In the genomic region with DNA sequence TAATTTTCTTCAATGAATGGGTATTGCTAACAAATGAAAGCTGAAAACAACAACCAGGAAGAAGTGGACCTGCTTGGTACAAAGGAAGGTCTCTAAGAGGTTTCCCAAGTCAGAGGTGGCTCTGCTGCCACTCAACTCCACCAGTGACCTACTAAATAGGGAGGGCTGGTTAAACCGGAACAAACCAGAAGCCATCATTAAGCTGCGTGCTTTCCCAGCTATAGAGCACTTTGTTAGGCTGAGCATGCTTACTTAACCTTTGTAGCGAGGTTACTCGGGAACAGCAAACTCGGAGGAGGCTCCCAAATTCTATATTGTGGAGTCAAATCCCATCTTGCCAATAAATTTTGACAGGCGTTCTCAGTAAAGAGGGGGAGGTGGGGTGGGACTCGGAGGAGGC, we compare ENCODE assay signal across 12 mouse cellular contexts. TPM values are rescaled to one million over a fixed set of nuclear protein-coding genes. Genes with fewer than 3 reads are reported as not detected.
DNase-seq lines count a peak whose midpoint lies in the region; ATAC-seq and TF ChIP-seq lines count a peak whose summit lies in the region.
"Had no signal": no experiment of that assay in that cellular context is flagged by ENCODE, and none has a peak within 500 bp of the region (broad histone marks: within the 10 kb centered on the region; RNA-seq: fewer than 3 reads in every experiment).

No protein-coding gene starts in this region.

- H3K9me3 ChIP-seq in kidney, embryonic 14.5 days (ENCODE audit: control insufficient read depth, low read length), result no peaks in the 10 kb centered on the region
- no peaks in the 10 kb centered on the region for H3K9me3 ChIP-seq in liver, postnatal 0 days (ENCODE audit: low read length)
- H3K9me3 ChIP-seq: heart, embryonic 15.5 days; hindbrain, embryonic 13.5 days; liver, embryonic 15.5 days; midbrain, embryonic 13.5 days had no signal

- H3K36me3 ChIP-seq in kidney, embryonic 14.5 days (ENCODE audit: control insufficient read depth, insufficient read depth, low read length), result 0 out of 2 replicates have a peak, but pooled peaks cover 3% of the 10 kb centered on the region
- 0 out of 2 replicates have a peak, but pooled peaks cover 3% of the 10 kb centered on the region for H3K36me3 ChIP-seq in liver, postnatal 0 days (replicated peaks; ENCODE audit: insufficient read depth, low read length)
- H3K36me3 ChIP-seq: heart, embryonic 15.5 days; hindbrain, embryonic 13.5 days had no signal

- H3K27ac ChIP-seq in kidney, embryonic 14.5 days (ENCODE audit: low read depth, low read length), result 0 out of 2 replicates have a peak overlapping the region, but pooled peaks have one; percentile 6
- H3K27ac ChIP-seq in liver, postnatal 0 days (ENCODE audit: low read depth), result no peak overlapping the region
- H3K27ac ChIP-seq: heart, embryonic 15.5 days; hindbrain, embryonic 13.5 days; liver, embryonic 15.5 days; midbrain, embryonic 13.5 days had no signal

- WGBS in kidney, embryonic 14.5 days, result 10% methylated on average over 7 of the region's 7 CpGs
- 61% methylated on average over 7 of the region's 7 CpGs for WGBS in liver, postnatal 0 days (ENCODE audit: insufficient replicate concordance)

- no peak overlapping the region for H3K4me3 ChIP-seq in kidney, embryonic 14.5 days (ENCODE audit: low read length)
- H3K4me3 ChIP-seq in liver, postnatal 0 days (ENCODE audit: low read depth, low read length), result no peak overlapping the region
- H3K4me3 ChIP-seq: heart, embryonic 15.5 days; hindbrain, embryonic 13.5 days; liver, embryonic 15.5 days; midbrain, embryonic 13.5 days had no signal

- H3K27me3 ChIP-seq in kidney, embryonic 14.5 days (ENCODE audit: control insufficient read depth, insufficient read depth, low read length), result no peaks in the 10 kb centered on the region
- H3K27me3 ChIP-seq in liver, postnatal 0 days (ENCODE audit: insufficient read depth, low read length), result no peaks in the 10 kb centered on the region
- H3K27me3 ChIP-seq: heart, embryonic 15.5 days; hindbrain, embryonic 13.5 days; liver, embryonic 15.5 days; midbrain, embryonic 13.5 days had no signal

- ATAC-seq in kidney, embryonic 14.5 days (ENCODE audit: low FRiP score, low TSS enrichment), result peak; percentile 82
- peak; percentile 74 for ATAC-seq in liver, postnatal 0 days
- ATAC-seq: midbrain, embryonic 13.5 days had no signal

- no peak for DNase-seq in kidney, adult 18-20 months
- peak; percentile 52 for DNase-seq in ES-CJ7 (ENCODE audit: low read depth, low spot score)
- peak; percentile 61 for DNase-seq in R1 (ENCODE audit: low read depth, low spot score)
- DNase-seq in liver, postnatal 0 days, result no peak
- no peak for DNase-seq in frontal cortex, adult 2 months (ENCODE audit: extremely low spot score in 1 of 2, low spot score in 1 of 2)
- DNase-seq in layer of hippocampus, postnatal 14 days (ENCODE audit: low spot score in 2 of 2), result no peak
- DNase-seq: cerebellum, adult 11-12 months had no signal

- H3K9ac ChIP-seq in kidney, embryonic 14.5 days (ENCODE audit: low read depth, low read length), result no peak overlapping the region
- no peak overlapping the region for H3K9ac ChIP-seq in liver, postnatal 0 days (replicated peaks)
- H3K9ac ChIP-seq: heart, embryonic 15.5 days; hindbrain, embryonic 13.5 days; liver, embryonic 15.5 days; midbrain, embryonic 13.5 days had no signal

- H3K4me2 ChIP-seq in kidney, embryonic 14.5 days (replicated peaks; ENCODE audit: low read depth, low read length), result no peak overlapping the region
- no peak overlapping the region for H3K4me2 ChIP-seq in liver, postnatal 0 days (ENCODE audit: low read depth, low read length)
- H3K4me2 ChIP-seq: heart, embryonic 15.5 days; hindbrain, embryonic 13.5 days; liver, embryonic 15.5 days; midbrain, embryonic 13.5 days had no signal

- H3K4me1 ChIP-seq in kidney, embryonic 14.5 days (ENCODE audit: control insufficient read depth, insufficient read depth, low read length), result peaks cover 12% of the 10 kb centered on the region
- H3K4me1 ChIP-seq in liver, postnatal 0 days (ENCODE audit: insufficient read depth), result peaks cover 9% of the 10 kb centered on the region
- H3K4me1 ChIP-seq: hindbrain, embryonic 13.5 days; midbrain, embryonic 13.5 days had no signal

- no peak for TF ChIP-seq CTCF in liver, postnatal 0 days (IDR thresholded peaks at IDR 0.05; ENCODE audit: low read depth)

- no peak for TF ChIP-seq EP300 in liver, postnatal 0 days (IDR thresholded peaks at IDR 0.05; ENCODE audit: low read depth)

RNA-seq across cellular contexts. Expression of a gene that starts 41.5 kb away (rescaled TPM):
- 36.9 and 56.8 TPM in 2 replicates for polyA plus RNA-seq in kidney, embryonic 14.5 days (2014; fragmentation: Nextera tagmentation; extraction: Ambion mirVana)
- polyA plus RNA-seq in liver, postnatal 0 days (2015; fragmentation: Nextera tagmentation; extraction: Ambion mirVana), result 9.6 and 11.2 TPM in 2 replicates
- 8.1 and 10.1 TPM in 2 replicates for polyA plus RNA-seq in frontal cortex, adult 2 months (2012; rRNA removed)
- 10 to 100 TPM; 51.6 to 54.7 TPM for total RNA-seq in layer of hippocampus, postnatal 14 days (2021)

Comparison
In these comparisons a context has a peak if more than half of its experiments do, and no peak if none do; other contexts are left out.
1. DNase-seq: peak in ES-CJ7 (single experiment) and R1 (single experiment); none in kidney, adult 18-20 months (single experiment), liver, postnatal 0 days (single experiment), frontal cortex, adult 2 months (0 of 2) and layer of hippocampus, postnatal 14 days (0 of 2).